Mouse (Mus musculus): Measurements from ENCODE around the gene Gm10645. TPM values are rescaled to one million over a fixed set of nuclear protein-coding genes. Genes with fewer than 3 reads are reported as not detected.
A peak's percentile ranks its signal among the peaks of the same experiment; 100 is the strongest.

The Gm10645 gene
- total and polyA plus RNA-seq, 2 experiments from 2014 or later, result 4.2 to 11.6 TPM

GRCm38 (mm10) chr8:83170894-83171293 lies 4.9 kb upstream of the Gm10645 start:
- WGBS, result 23% methylated on average over 6 of the region's 6 CpGs
- TF ChIP-seq CTCF (IDR thresholded peaks at IDR 0.05; ENCODE audit: low read depth), result no peak

GRCm38 (mm10) chr8:83169709-83170108 lies 3.7 kb upstream of the Gm10645 start:
- ATAC-seq, result no peak
- Histone ChIP-seq H3K36me3 (ENCODE audit: insufficient read depth, low read length) (no peaks in the 10 kb centered on the region), H3K4me1 (ENCODE audit: insufficient read depth, low read length) (peaks cover 7% of the 10 kb centered on the region), H3K27ac (no peak overlapping the region), H3K4me2 (ENCODE audit: low read depth, low read length) (no peak overlapping the region), H3K4me3 (ENCODE audit: low read length) (no peak overlapping the region), H3K9me3 (ENCODE audit: low read length) (no peaks in the 10 kb centered on the region), H3K9ac (replicated peaks; ENCODE audit: low read length) (no peak overlapping the region), H3K27me3 (ENCODE audit: insufficient read depth, low read length) (no peaks in the 10 kb centered on the region)
- no peak for DNase-seq (ENCODE audit: low spot score)
- WGBS, result 94% methylated on average over 2 of the region's 2 CpGs
- TF ChIP-seq CTCF (IDR thresholded peaks at IDR 0.05; ENCODE audit: low read depth), result peak; percentile 53

More at GRCm38 (mm10) chr8:83170894-83171293, 4.9 kb upstream of the Gm10645 start:
- DNase-seq (ENCODE audit: low spot score) (no peak), ATAC-seq (no peak)
- no peaks in the 10 kb centered on the region for H3K36me3 ChIP-seq (ENCODE audit: insufficient read depth, low read length)
- no peaks in the 10 kb centered on the region for H3K27me3 ChIP-seq (ENCODE audit: insufficient read depth, low read length)
- 0 out of 2 replicates have a peak overlapping the region, but pooled peaks have one; percentile 19 for H3K4me2 ChIP-seq (ENCODE audit: low read depth, low read length)
- no peak overlapping the region for H3K27ac ChIP-seq
- no peak overlapping the region for H3K4me3 ChIP-seq (ENCODE audit: low read length)
- H3K4me1 ChIP-seq (ENCODE audit: insufficient read depth, low read length), result peaks cover 6% of the 10 kb centered on the region; the same call in 1 of the 2 replicates
- H3K9ac ChIP-seq (replicated peaks; ENCODE audit: low read length), result no peak overlapping the region
- no peaks in the 10 kb centered on the region for H3K9me3 ChIP-seq (ENCODE audit: low read length)

- Histone ChIP-seq H3K4me2 (ENCODE audit: low read depth, low read length) (peak overlapping the region; percentile 60), H3K9me3 (ENCODE audit: low read length) (no peaks in the 10 kb centered on the region), H3K4me1 (ENCODE audit: insufficient read depth, low read length) (peaks cover 9% of the 10 kb centered on the region), H3K27ac (no peak overlapping the region), H3K36me3 (ENCODE audit: insufficient read depth, low read length) (no peaks in the 10 kb centered on the region), H3K9ac (replicated peaks; ENCODE audit: low read length) (no peak overlapping the region), H3K4me3 (ENCODE audit: low read length) (no peak overlapping the region; the same call in 1 of the 2 replicates), H3K27me3 (ENCODE audit: insufficient read depth, low read length) (no peaks in the 10 kb centered on the region)
- ATAC-seq, result no peak
- TF ChIP-seq CTCF (IDR thresholded peaks at IDR 0.05; ENCODE audit: low read depth), result no peak
- WGBS, result 88% methylated on average over 3 of the region's 3 CpGs
- no peak for DNase-seq (ENCODE audit: low spot score)
These were observed 3.2 kb upstream of the Gm10645 start for GRCm38 (mm10) chr8:83169127-83169526.

- DNase-seq (ENCODE audit: low spot score) (peak; percentile 19), ATAC-seq (no peak)
- H3K9ac ChIP-seq (replicated peaks; ENCODE audit: low read length), result 0 out of 2 replicates have a peak overlapping the region, but pooled peaks have one; percentile 7
- peak overlapping the region; percentile 60 for H3K4me2 ChIP-seq (ENCODE audit: low read depth, low read length)
- TF ChIP-seq CTCF (IDR thresholded peaks at IDR 0.05; ENCODE audit: low read depth), result no peak
- WGBS, result 41% methylated on average over 3 of the region's 3 CpGs
- no peaks in the 10 kb centered on the region for H3K9me3 ChIP-seq (ENCODE audit: low read length)
- H3K36me3 ChIP-seq (ENCODE audit: insufficient read depth, low read length), result no peaks in the 10 kb centered on the region
- no peaks in the 10 kb centered on the region for H3K27me3 ChIP-seq (ENCODE audit: insufficient read depth, low read length)
- H3K27ac ChIP-seq, result no peak overlapping the region
- peaks cover 9% of the 10 kb centered on the region for H3K4me1 ChIP-seq (ENCODE audit: insufficient read depth, low read length)
- H3K4me3 ChIP-seq (ENCODE audit: low read length), result peak overlapping the region; percentile 64
These were observed 2.0 kb upstream of the Gm10645 start for GRCm38 (mm10) chr8:83167932-83168331.

GRCm38 (mm10) chr8:83165235-83165930 lies 587 bp downstream of the Gm10645 start, which contains the start of gene Tbc1d9:
Tbc1d9 (plus strand) TSS chr8:83165352.
- H3K4me3 ChIP-seq (ENCODE audit: low read length), result peak within 1 kb of the TSS; percentile 64
- peak within 1 kb of the TSS; percentile 87 for H3K27ac ChIP-seq
- H3K36me3 ChIP-seq (ENCODE audit: insufficient read depth, low read length), result no peaks in the 10 kb centered on the region
- TF ChIP-seq CTCF (IDR thresholded peaks at IDR 0.05; ENCODE audit: low read depth), result peak; percentile 54
- DNase-seq (ENCODE audit: low spot score) (peak; percentile 87), ATAC-seq (peak; percentile 92)
- peak within 1 kb of the TSS; percentile 60 for H3K4me2 ChIP-seq (ENCODE audit: low read depth, low read length)
- peak within 1 kb of the TSS; percentile 86 for H3K9ac ChIP-seq (replicated peaks; ENCODE audit: low read length)
- WGBS, result 2% methylated on average over 55 of the region's 63 CpGs
- H3K4me1 ChIP-seq (ENCODE audit: insufficient read depth, low read length), result peaks cover 9% of the 10 kb centered on the region
- H3K9me3 ChIP-seq (ENCODE audit: low read length), result no peaks in the 10 kb centered on the region
- H3K27me3 ChIP-seq (ENCODE audit: insufficient read depth, low read length), result no peaks in the 10 kb centered on the region

GRCm38 (mm10) chr8:83160613-83161012 lies 5.4 kb downstream of the Gm10645 start:
- Histone ChIP-seq H3K9me3 (ENCODE audit: low read length) (no peaks in the 10 kb centered on the region), H3K4me2 (ENCODE audit: low read depth, low read length) (no peak overlapping the region), H3K27me3 (ENCODE audit: insufficient read depth, low read length) (no peaks in the 10 kb centered on the region), H3K36me3 (ENCODE audit: insufficient read depth, low read length) (no peaks in the 10 kb centered on the region), H3K27ac (no peak overlapping the region), H3K9ac (replicated peaks; ENCODE audit: low read length) (no peak overlapping the region), H3K4me3 (ENCODE audit: low read length) (no peak overlapping the region), H3K4me1 (ENCODE audit: insufficient read depth, low read length) (peaks cover 6% of the 10 kb centered on the region; the same call in 1 of the 2 replicates)
- DNase-seq (ENCODE audit: low spot score) (no peak), ATAC-seq (no peak)
- WGBS, result 82% methylated on average over 2 of the region's 2 CpGs
- TF ChIP-seq CTCF (IDR thresholded peaks at IDR 0.05; ENCODE audit: low read depth), result no peak

- DNase-seq (ENCODE audit: low spot score) (no peak), ATAC-seq (no peak)
- Histone ChIP-seq H3K4me3 (ENCODE audit: low read length) (no peak overlapping the region), H3K4me2 (ENCODE audit: low read depth, low read length) (no peak overlapping the region), H3K9ac (replicated peaks; ENCODE audit: low read length) (no peak overlapping the region), H3K36me3 (ENCODE audit: insufficient read depth, low read length) (no peaks in the 10 kb centered on the region), H3K4me1 (ENCODE audit: insufficient read depth, low read length) (peaks cover 2% of the 10 kb centered on the region; the same call in 1 of the 2 replicates), H3K9me3 (ENCODE audit: low read length) (no peaks in the 10 kb centered on the region), H3K27me3 (ENCODE audit: insufficient read depth, low read length) (no peaks in the 10 kb centered on the region), H3K27ac (no peak overlapping the region)
- WGBS, result 45% methylated on average over 1 of the region's 1 CpGs
- no peak for TF ChIP-seq CTCF (IDR thresholded peaks at IDR 0.05; ENCODE audit: low read depth)
These were observed 6.4 kb downstream of the Gm10645 start for GRCm38 (mm10) chr8:83159615-83160014.
